Mouse (Mus musculus) cerebellum, adult 9-10 months (tissue): ENCODE measurements around the gene Lrrc27.

Source experiments
- DNase-seq: peaks from one replicate; pipeline ENCODE4 v3.0.0; 2022

Gene Lrrc27

DNA sequence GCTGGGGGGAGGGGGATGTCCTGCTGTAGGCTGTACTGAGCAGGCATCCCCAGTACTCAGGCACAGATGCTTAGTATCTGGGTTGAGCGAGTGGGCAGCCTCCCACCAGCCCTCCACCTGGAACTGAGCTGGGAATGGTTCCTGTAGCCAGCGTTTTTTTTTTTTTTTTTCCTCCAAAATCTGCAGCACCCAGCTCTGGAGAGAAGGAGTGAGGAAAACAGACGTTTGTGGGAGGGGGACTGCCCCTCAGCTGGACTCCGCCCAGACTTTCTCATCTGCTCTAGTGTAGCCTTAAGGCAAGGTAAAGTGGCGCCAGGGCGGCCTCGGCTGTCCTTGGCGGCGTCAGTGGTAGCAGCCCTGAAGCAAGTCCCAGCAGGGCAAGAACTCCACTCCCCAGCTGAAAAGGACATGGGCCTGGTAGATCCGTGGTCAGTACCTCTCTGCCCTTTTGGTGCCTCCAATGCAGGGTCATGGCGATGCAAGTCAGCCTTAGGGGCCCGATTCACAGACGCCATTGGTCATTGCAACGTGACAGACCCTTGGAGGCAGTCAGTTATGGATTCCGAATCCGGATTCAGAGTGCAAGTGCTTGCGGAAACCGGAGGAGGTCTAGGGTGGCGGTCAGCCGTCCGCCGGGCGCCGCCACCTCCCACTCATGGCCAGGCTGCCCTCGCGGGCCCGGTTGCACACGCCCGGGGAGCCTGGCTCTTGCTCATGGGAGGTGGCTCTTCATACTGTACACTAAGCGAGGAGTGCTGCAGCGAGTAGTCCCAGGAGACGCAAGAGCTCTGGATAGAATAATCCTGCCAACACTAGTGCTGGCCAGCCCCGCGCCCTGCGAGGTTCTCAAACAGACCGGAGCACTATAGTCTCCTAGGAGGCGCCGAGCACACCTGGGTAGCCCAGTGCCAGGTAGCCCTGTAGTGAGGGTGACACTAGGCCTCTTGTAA lies 34.4 kb downstream of the Lrrc27 start:
- DNase-seq, result peak; percentile 49

DNA sequence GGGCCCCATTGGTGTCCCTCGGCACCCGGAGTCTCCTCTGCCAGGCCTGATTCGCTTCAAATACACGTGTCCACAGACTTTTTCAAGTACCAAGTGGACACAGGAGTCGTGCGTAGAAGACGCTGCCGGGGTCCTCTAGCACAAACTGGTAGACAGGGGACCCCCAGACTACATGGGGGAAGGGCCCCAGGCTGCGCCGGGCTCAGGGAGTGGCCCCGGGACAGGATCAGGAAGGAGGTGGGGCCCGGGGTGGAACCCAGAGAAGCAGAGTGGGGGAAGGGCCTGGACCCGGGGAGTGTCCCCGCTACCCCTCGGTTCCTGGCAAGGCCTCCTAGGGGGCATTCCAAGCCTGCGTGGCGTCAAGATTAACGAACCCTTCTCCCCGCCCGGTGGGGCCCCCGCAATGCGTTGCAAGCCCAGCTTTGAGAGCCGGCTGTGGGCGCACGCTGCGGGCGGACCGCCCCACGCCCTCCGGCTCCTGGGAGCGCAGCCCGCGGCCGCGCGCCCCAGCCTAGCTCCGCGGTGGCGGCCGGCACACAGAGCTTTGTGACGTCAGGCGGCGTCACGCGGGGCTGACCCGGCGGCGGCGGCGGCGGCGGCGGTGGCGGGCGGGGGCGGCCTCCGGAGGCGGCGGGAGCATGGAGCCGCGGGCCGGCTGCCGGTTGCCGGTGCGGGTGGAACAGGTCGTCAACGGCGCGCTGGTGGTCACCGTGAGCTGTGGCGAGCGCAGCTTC lies 35.3 kb downstream of the Lrrc27 start, which contains the start of gene Pwwp2b:
Gene Pwwp2b (plus strand): TSS at position 602 of the 734 bp plus-strand sequence.
- peak; percentile 72 for DNase-seq

DNA sequence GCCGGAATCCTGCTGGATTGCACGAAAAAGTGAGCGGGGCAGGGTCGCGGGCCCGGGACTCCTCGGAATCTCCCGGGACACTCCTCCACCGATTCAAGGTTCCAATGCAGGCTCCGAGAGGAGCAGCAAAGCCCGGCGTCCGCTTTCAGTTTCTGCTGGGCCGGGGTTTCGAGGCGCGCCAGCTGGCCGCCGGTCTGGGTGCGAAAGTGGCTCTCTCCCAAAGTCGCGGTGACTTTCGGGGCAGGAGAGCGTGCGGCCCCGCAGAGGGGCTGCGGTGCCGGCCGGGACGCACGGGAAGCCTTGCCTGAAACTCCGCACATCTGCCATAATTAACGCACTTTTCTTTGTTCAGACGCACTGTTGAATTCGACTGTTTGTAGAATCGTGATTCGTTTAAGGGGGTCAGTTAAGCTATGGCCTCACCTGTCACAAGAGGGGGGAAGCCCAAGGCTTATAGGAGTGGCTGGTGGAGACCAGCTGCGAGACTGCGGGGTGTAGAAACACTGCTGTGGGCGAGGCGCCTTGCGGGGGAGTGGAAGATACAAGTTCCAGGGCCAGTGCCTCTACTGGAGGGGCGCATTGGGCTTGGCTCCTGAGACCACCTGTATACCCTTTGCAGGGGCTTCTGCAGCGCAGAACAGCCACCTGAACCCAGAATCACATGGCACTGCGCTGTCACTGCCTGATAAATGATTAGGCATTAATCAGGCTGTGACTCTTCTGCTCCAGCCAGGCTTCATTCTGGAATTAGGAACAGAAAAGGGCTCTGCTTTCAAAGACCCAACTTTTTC lies 36.0 kb downstream of the Lrrc27 start:
- peak; percentile 53 for DNase-seq

DNA sequence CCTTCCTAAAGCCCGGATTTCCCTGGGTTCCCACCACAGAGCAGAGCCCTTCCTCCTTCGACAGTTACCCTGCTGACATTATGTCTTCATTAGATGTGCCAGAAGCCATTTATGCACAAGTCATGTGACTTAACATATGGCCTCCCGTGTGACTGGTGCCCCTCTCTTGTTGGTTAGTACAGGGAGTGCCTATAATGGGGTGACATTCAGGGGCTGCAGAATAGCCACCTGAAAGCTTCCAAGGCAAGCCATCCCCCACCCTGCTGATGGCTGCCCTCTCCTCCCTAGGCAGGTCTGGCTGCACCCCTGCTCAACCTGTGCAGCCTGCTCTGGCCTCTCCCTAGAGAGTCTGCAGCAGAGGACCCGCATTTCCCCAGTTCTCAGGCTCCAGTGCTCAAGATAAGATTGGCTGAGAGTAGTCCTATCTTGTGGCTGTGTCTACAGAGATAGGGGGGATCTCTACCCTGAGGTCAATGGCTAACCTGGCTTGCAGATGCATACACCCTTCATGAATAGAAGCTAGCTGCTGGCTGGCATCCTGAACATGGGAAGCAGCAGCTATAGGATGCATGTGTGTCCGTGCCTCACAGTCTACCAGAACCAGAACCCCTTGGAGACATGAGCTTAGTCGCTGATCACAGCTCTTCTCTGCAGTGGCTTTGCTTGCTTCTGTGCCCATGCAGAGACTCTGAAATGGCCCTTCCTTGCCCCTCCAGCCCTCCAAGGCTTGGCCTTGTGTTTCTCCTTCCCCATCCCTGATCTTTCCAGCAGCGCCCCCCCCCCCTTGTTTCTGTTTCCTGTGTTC lies 36.8 kb downstream of the Lrrc27 start:
- peak; percentile 53 for DNase-seq

DNA sequence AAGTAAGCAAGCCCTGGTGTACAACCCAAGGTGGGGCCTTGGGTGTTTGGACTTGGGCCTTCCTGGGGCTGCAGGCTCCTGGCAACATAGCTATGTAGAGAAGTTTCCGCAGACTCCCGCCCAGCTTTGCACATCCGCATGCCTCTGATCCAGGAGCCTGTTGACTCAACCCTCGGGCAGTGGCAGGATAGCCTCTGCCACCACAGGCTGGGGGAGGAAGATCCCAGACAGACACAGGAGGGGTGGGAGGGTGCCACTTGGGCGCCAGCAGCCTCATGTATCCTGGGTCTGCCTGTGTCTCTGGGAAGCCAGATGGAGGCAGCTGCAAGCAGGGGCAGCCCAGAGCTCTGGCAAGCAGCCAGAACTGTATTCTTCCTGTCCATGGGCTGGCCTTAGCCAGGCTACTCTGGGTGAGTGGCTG lies 39.1 kb downstream of the Lrrc27 start:
- DNase-seq, result no peak

DNA sequence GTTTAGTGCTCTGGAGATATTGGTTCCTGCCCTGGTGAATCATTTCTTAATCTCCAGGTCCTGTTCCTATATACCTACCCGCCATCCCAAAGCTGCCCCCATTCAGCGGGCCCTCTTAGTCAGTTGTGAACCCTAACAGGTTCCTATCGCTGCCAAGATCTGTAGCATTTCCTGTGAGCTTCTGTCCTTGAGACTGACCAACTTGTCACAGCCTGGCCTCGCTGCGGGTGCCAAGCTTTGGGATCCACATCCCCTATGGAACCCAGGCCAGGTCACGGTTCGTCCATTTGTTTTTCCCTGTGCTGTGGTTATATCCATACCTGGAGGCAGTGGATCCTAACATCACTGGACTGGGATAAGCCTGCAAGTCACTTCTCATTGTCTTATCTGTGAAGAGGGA lies 39.8 kb downstream of the Lrrc27 start:
- DNase-seq, result no peak

DNA sequence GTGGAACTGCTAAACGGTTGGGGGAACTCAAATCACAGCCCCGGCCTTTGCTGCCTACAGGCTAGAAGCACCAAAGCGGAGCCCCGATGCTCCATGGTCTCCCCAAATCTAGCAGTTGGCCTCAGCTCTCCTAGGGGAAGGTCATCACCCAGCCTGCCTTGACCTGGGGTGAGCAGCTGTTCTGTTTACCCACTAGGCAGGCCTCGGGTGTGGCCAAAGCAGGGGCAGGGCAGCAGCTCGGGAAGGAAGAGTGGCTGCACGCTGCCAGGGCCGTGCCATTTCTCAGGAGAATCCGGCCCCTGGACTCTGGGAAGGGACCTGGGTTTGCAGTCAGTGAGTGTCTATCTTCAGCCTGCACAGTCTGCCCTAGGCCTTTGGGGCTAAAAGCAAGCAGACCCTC lies 40.2 kb downstream of the Lrrc27 start:
- DNase-seq, result no peak

DNA sequence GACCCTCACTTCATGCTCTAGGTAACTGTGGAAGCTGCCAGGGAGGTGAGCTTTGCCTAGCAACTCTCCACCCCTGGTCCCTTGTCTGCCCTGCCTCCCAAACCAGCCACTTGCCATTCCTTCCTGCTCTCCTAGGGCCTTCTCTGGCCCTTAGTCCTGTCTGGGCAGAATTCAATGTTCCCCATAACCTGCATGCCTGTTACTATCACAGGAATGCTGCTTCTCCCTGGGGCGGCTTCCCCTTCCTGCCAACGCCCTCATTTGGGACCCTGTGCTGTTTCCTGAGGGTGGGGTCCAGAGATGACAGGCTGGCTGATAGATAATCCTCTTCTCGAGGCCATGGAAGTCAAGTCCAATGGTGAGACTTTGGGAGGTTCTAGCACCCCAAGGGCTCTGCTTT lies 40.7 kb downstream of the Lrrc27 start:
- no peak for DNase-seq

DNA sequence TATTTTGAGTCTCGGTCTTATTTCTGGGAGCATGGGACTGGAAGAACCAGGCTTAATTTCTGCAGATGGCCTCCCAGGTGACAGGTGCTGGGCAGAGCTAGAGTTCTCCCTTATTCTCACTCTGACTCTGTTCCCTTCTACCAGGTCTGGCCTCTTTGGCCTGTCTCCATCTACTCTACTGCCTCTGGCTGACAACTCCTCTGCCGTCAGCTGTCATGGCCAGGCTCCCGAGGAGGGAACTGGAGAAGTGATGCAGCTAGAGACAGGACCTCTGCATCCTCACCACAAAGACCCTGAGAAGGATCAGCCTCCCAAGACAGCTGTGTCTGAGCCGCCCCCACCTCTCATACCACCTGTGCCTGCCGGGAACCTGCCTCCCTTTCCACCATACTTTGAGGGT lies 41.8 kb downstream of the Lrrc27 start:
- no peak for DNase-seq

DNA sequence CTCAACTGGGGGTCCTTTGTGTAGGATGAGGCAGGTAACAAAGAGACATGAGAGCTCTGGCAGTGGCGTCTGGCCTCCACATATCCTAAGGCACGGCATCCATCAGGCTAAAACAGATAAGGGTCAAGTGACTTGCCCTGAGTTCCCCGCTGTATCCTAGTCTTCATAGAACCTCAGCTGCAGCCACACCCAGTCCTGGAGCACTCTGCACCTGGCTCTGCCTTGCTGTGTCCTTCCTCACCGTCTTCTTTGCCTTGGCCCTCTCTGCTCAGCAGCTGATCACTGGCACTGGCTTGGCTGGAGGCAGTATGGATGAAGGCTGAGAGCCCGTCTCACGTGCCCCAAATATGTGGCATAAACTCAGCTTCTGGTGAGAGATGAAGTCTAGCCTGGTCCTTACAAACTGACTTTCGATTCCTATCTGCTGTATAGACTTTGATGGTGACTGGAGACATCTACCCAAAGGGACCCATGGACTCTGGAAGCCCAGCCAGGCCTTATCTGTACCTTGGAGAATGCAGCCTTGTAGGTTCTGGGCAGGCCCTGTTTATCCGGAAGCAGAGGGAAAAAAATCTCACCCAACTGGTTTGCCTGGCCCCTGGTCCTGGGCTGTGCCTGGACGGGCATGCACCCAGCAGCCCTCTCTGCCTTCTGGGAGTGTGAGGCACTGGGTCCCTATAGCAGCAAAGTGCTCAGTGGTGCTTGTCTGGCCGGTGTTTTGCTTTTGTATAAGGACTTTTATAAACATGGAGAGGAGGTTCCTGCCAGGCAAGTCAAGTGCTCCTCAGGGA lies 45.2 kb downstream of the Lrrc27 start:
- no peak for DNase-seq

DNA sequence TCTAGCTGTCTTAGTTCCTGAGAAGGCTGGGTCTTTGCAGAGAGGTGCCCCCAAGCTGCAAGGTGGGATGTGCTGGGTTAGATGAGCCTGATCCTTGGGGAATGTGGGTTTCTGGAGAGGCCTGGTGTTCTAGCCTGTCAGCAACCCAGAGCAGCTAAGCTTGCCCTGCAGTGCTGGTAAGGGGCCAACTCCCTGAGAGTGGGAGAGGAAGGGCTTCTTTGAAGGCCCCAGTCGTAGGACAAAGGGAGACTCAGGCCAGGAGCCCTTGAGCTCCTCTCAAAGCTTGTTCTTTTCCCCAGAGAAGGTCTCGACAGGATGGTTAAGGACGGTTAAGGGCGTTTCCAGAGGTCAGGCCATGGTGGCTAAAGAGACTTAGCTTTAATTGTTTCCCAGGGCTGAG lies 51.5 kb downstream of the Lrrc27 start:
- DNase-seq, result no peak

DNA sequence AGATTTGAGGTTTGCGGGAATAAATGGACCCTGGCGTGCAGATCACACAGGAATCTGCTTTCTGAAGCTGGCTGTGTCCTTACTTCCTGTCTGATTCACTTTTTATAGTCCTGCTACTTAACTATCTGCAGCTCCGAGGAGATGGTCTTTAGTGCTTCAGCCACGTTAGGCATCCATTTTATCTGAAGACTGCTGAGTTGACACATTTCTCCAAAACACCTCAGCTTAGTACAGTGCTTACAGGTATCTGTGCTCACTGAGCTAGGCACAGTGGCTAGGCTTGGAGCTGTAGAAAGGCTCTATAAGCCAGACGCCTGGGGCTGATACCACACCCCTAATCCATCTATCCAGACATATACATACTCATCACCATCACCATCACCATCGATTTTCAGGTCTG lies 52.8 kb downstream of the Lrrc27 start:
- no peak for DNase-seq

DNA sequence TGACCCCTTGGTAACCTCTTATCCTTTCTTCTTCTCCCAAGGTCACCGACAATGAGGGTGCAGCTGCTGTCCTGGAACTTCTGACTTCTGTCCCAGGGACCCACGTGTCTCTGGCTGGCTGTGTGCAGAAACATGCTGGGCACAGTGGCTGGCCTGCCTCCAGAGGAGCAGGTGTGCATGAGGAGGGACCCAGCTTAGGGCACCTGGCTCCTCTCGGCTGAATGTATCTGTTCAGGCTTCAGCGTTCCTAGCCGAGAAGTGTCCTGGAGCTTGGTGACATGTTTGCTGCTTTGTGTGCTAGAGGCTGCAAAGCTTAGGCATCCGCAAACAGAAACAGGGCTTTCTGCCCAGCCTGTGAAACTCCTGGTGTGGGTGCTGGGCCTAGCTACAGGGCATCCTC lies 53.6 kb downstream of the Lrrc27 start:
- peak; percentile 81 for DNase-seq

DNA sequence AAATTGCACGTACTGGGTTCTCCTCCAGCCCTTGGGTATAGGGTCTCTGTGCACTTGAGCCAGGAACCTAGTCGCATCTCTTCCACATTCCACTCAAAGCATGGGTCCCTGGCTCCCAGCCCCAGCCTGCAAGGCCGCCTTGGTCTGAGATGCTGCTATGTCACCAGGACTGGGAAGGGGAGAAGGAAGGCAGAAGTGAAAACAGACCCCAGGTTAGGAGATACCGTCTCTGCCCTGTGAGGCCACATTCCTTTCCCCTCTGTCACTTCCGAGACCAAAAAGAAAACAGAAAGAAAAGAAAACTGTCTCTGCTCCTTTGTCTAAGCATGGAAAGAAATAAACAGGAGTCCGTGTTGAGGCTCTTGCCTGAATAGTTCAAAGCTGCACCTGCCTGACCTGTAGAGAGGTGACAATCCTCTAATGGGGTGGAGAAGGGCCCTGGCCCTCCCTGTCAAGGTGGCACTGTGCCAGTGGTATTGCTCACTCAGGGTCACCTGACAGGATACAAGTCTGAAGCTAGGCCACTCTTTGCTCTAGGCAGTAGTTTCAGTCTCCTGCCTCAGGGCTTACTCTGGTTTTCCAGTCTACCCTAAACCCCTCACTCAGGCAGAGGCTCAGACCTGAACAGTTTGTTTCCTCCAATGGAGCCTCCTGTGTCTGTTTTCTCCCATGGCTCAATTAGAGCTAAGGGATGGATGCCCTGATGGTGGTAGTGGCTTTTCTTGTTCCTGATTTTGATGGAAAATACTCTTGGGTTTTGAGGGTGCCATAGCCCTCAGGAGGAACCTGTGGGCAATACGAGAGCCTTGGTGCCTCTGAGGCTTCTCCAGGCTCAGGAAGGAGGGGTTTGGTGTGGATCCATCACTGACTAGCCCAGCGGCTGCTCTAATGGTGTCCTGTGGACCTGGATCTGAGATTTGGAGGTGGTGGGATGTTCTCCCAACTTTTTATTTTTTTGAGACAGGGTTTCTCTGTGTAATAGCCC lies 54.4 kb downstream of the Lrrc27 start:
- DNase-seq, result peak; percentile 42

DNA sequence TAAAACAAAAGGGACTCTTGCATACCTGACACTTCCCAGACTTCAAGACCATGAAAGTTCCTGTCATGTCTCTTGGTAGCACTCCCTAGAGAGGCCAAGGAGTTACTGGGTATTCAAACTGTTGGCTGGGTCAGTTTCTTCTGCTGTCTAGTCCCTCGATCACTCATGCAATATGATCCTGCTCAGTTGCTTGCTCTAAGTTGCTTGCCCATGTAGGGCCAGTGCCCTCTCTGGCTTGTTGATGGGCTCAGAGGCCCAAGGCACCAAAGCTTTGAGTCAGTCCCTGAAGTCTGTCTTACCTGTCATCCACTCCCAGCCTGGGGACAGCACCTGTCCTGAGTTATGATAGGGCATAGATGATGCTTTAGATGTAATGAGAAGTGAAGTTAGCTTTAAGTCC lies 58.0 kb downstream of the Lrrc27 start:
- no peak for DNase-seq

DNA sequence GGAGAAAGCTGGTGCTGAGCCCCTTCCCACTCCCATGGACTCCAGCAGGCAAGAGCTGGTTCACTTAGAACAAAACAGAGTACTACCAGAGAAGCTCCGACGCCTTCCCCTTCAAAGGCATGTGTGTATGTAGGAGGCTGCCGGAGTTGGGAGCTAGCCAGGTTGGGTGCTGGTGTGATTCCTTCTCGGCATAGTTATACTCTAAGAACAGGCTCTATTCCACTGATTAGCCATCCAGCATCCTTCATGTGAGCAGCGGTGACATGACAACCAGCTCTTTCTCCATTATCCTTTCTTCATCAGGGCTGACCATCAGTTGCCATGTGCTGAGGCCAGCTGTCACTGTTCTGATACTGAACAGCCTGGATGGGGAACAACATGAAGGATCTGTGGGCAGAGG lies 59.1 kb downstream of the Lrrc27 start:
- DNase-seq, result no peak

DNA sequence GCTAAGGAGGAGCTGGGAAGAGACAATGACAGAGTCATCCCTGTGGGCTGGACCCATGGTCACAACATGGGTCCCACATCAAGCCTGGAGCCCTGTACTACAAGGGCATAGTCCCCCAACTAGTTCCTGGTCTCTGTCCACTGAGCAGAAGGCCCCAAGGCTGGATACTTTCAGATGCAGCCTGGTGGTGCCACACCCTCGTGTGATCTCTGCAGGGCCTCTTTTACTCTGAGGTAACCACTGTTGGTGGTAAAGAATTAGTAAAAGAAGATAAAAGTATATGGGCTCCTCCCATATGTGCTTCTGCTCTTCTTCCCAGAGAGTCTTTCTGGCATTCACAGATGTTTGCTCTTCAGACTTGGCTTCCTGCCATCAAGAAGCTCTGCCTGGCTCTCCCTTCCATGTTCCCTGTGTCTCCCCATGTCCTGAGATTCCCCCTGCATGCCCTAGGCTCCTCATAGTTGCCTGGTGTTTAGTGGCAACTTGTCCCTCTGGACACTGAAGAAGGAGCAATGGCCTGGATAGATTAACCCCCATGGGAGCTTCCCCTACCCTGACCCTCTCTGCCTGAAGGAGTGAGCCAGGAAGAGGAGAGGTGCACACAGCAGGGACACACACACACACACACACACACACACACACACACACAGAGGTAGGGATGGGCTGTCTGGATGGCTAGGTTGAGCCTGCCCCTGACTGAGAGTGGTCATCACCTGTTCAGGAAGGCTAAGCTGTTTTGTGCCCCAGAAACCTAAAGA lies 60.0 kb downstream of the Lrrc27 start:
- DNase-seq, result no peak

DNA sequence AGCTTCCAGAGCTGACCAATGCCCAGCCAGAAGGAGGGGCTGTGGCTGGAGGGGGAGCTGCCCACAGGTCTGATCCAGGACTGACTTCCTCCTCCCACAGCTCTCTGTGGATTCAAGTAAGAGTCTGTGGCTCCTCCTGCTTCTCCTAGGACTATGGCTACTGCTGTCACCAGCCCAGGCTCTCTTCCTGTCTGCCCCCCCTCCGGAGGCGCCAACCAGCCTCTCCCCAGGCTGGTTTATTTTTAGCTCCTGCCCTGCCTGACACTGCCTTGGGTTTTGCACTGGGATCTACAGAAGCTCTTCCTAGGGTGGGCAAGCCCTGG lies 60.6 kb downstream of the Lrrc27 start:
- no peak for DNase-seq

DNA sequence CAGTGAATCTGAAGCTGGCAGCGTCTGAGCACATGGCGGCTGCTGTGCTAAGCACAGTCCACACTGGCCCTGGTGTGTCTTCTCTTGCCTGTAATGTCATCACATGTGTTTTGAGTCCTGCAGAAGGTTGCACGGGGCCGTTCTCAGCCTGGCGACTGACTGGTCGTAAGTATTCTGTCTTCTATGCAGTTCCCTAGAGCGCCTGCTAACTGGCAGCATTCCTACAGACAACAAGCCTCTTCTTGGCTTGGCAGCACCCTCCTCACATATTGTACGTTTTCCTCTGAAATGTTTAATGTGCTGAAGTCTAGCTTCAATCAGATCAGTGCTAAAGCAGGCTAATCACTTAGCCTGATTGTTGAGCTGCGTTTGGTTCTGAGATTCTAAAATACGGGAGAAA lies 62.8 kb downstream of the Lrrc27 start:
- DNase-seq, result no peak

DNA sequence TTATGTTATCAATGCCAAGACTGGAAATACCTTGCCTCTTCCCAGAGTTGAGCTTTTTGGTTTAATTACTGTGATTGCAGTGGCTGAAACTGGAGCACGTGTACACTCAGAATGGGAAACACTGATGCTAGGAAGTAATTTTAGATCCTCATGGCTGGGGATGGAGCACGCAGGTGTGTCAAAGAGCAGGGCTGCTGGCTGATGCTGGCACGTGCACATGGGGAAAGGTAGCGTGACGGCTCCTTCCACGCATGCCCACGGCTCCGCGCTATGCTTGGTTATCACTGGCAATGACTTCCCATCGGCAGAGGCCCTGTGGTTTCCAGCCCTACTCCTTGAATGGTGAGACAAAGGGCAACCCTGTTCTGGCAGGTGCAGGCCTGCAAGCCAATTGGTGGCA lies 63.4 kb downstream of the Lrrc27 start:
- no peak for DNase-seq
